Mouse (Mus musculus): Measurements from ENCODE around the gene Agpat4. TPM values are rescaled to one million over a fixed set of nuclear protein-coding genes. Genes with fewer than 3 reads are reported as not detected.

The Agpat4 gene
- polyA plus RNA-seq, 1 experiment: 56.1 TPM

- peak; percentile 52; the same call in 1 of the 2 replicates for TF ChIP-seq CTCF (IDR thresholded peaks at IDR 0.05; ENCODE audit: extremely low read depth, insufficient read depth, low read length)
- no peak for TF ChIP-seq POLR2A (IDR thresholded peaks at IDR 0.05; ENCODE audit: extremely low read depth, insufficient read depth, low read length)
- H3K27ac ChIP-seq (ENCODE audit: insufficient read depth, low read length): no peak overlapping the region
- H3K4me1 ChIP-seq (ENCODE audit: control insufficient read depth, insufficient read depth, low read length): peaks cover 8% of the 10 kb centered on the region
- no peak overlapping the region for H3K4me3 ChIP-seq (ENCODE audit: insufficient read depth, low read length)
Observed at GRCm38 (mm10) chr17:12226551-12226950, 108.0 kb downstream of the Agpat4 start.

- TF ChIP-seq CTCF (IDR thresholded peaks at IDR 0.05; ENCODE audit: extremely low read depth, insufficient read depth, low read length): no peak
- H3K27ac ChIP-seq (ENCODE audit: insufficient read depth, low read length): no peak overlapping the region
- H3K4me3 ChIP-seq (ENCODE audit: insufficient read depth, low read length): no peak overlapping the region
- peaks cover 8% of the 10 kb centered on the region for H3K4me1 ChIP-seq (ENCODE audit: control insufficient read depth, insufficient read depth, low read length)
Observed at GRCm38 (mm10) chr17:12228001-12228400, 109.5 kb downstream of the Agpat4 start.

- peaks cover 8% of the 10 kb centered on the region for H3K4me1 ChIP-seq (ENCODE audit: control insufficient read depth, insufficient read depth, low read length)
- H3K4me3 ChIP-seq (ENCODE audit: insufficient read depth, low read length): no peak overlapping the region
- TF ChIP-seq POLR2A (IDR thresholded peaks at IDR 0.05; ENCODE audit: extremely low read depth, insufficient read depth, low read length) (no peak), CTCF (IDR thresholded peaks at IDR 0.05; ENCODE audit: extremely low read depth, insufficient read depth, low read length) (no peak)
- H3K27ac ChIP-seq (ENCODE audit: insufficient read depth, low read length): no peak overlapping the region
Observed at GRCm38 (mm10) chr17:12228471-12228870, 110.0 kb downstream of the Agpat4 start.

- H3K27ac ChIP-seq (ENCODE audit: insufficient read depth, low read length): no peak overlapping the region
- H3K4me1 ChIP-seq (ENCODE audit: control insufficient read depth, insufficient read depth, low read length): peaks cover 5% of the 10 kb centered on the region
- no peak overlapping the region for H3K4me3 ChIP-seq (ENCODE audit: insufficient read depth, low read length)
- no peak for TF ChIP-seq POLR2A (IDR thresholded peaks at IDR 0.05; ENCODE audit: extremely low read depth, insufficient read depth, low read length)
- TF ChIP-seq CTCF (IDR thresholded peaks at IDR 0.05; ENCODE audit: extremely low read depth, insufficient read depth, low read length): no peak
Observed at GRCm38 (mm10) chr17:12229756-12230155, 111.3 kb downstream of the Agpat4 start.

GRCm38 (mm10) chr17:12230167-12230566 lies 111.7 kb downstream of the Agpat4 start:
- TF ChIP-seq POLR2A (IDR thresholded peaks at IDR 0.05; ENCODE audit: extremely low read depth, insufficient read depth, low read length) (no peak), CTCF (IDR thresholded peaks at IDR 0.05; ENCODE audit: extremely low read depth, insufficient read depth, low read length) (no peak)
- Histone ChIP-seq H3K4me3 (ENCODE audit: insufficient read depth, low read length) (no peak overlapping the region), H3K27ac (ENCODE audit: insufficient read depth, low read length) (no peak overlapping the region), H3K4me1 (ENCODE audit: control insufficient read depth, insufficient read depth, low read length) (peaks cover 5% of the 10 kb centered on the region)

GRCm38 (mm10) chr17:12231087-12231486 lies 112.6 kb downstream of the Agpat4 start:
- Histone ChIP-seq H3K4me1 (ENCODE audit: control insufficient read depth, insufficient read depth, low read length) (peaks cover 5% of the 10 kb centered on the region), H3K4me3 (ENCODE audit: insufficient read depth, low read length) (no peak overlapping the region), H3K27ac (ENCODE audit: insufficient read depth, low read length) (no peak overlapping the region)
- TF ChIP-seq POLR2A (IDR thresholded peaks at IDR 0.05; ENCODE audit: extremely low read depth, insufficient read depth, low read length) (no peak), CTCF (IDR thresholded peaks at IDR 0.05; ENCODE audit: extremely low read depth, insufficient read depth, low read length) (no peak)

- no peak overlapping the region for H3K4me3 ChIP-seq (ENCODE audit: insufficient read depth, low read length)
- no peak for TF ChIP-seq POLR2A (IDR thresholded peaks at IDR 0.05; ENCODE audit: extremely low read depth, insufficient read depth, low read length)
- TF ChIP-seq CTCF (IDR thresholded peaks at IDR 0.05; ENCODE audit: extremely low read depth, insufficient read depth, low read length): no peak
- H3K27ac ChIP-seq (ENCODE audit: insufficient read depth, low read length): no peak overlapping the region
- peaks cover 5% of the 10 kb centered on the region for H3K4me1 ChIP-seq (ENCODE audit: control insufficient read depth, insufficient read depth, low read length)
Observed at GRCm38 (mm10) chr17:12232724-12233123, 114.2 kb downstream of the Agpat4 start.

GRCm38 (mm10) chr17:12240701-12241100 lies 122.2 kb downstream of the Agpat4 start:
- TF ChIP-seq CTCF (IDR thresholded peaks at IDR 0.05; ENCODE audit: extremely low read depth, insufficient read depth, low read length) (no peak), POLR2A (IDR thresholded peaks at IDR 0.05; ENCODE audit: extremely low read depth, insufficient read depth, low read length) (no peak)
- H3K27ac ChIP-seq (ENCODE audit: insufficient read depth, low read length): no peak overlapping the region
- no peaks in the 10 kb centered on the region for H3K4me1 ChIP-seq (ENCODE audit: control insufficient read depth, insufficient read depth, low read length)
- H3K4me3 ChIP-seq (ENCODE audit: insufficient read depth, low read length): no peak overlapping the region

- TF ChIP-seq POLR2A (IDR thresholded peaks at IDR 0.05; ENCODE audit: extremely low read depth, insufficient read depth, low read length) (no peak), CTCF (IDR thresholded peaks at IDR 0.05; ENCODE audit: extremely low read depth, insufficient read depth, low read length) (peak; percentile 36; the same call in 1 of the 2 replicates)
- no peak overlapping the region for H3K27ac ChIP-seq (ENCODE audit: insufficient read depth, low read length)
- H3K4me1 ChIP-seq (ENCODE audit: control insufficient read depth, insufficient read depth, low read length): no peaks in the 10 kb centered on the region
- H3K4me3 ChIP-seq (ENCODE audit: insufficient read depth, low read length): no peak overlapping the region
Observed at GRCm38 (mm10) chr17:12249783-12250504, 131.4 kb downstream of the Agpat4 start.

GRCm38 (mm10) chr17:12250581-12250980 lies 132.1 kb downstream of the Agpat4 start:
- TF ChIP-seq POLR2A (IDR thresholded peaks at IDR 0.05; ENCODE audit: extremely low read depth, insufficient read depth, low read length) (no peak), CTCF (IDR thresholded peaks at IDR 0.05; ENCODE audit: extremely low read depth, insufficient read depth, low read length) (no peak)
- Histone ChIP-seq H3K4me3 (ENCODE audit: insufficient read depth, low read length) (no peak overlapping the region), H3K27ac (ENCODE audit: insufficient read depth, low read length) (no peak overlapping the region), H3K4me1 (ENCODE audit: control insufficient read depth, insufficient read depth, low read length) (no peaks in the 10 kb centered on the region)
